In the genomic region with DNA sequence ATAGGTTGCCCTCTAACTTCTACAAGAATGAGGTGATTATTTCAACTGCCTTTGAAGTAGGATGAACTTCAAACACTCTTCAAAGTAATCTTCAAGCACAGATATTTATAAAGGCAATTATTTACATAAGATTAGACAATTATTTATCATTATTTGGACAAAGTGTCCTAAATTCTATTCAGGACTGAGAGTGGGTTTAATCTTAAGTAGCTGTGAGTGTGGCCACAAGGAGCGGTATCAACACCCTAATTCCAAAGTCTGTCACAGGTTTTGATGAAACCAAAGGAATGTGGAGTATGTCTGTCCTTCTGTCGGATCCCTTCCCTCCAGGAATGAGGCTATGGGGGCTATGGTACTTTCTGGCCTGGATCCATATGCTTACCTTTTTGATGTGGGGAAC, we compare ENCODE assay signal across 21 mouse cellular contexts. TPM values are rescaled to one million over a fixed set of nuclear protein-coding genes. Genes with fewer than 3 reads are reported as not detected.
"Had no signal": no experiment of that assay in that cellular context is flagged by ENCODE, and none has a peak within 500 bp of the region (broad histone marks: within the 10 kb centered on the region; RNA-seq: fewer than 3 reads in every experiment).

No protein-coding gene starts in this region.

- H3K9ac ChIP-seq: liver, embryonic 12.5 days; liver, embryonic 14.5 days; midbrain, embryonic 12.5 days; neural tube, embryonic 13.5 days; stomach, embryonic 15.5 days had no signal

- H3K36me3 ChIP-seq: liver, embryonic 12.5 days; stomach, embryonic 15.5 days had no signal

- H3K4me2 ChIP-seq: liver, embryonic 12.5 days; midbrain, embryonic 12.5 days; neural tube, embryonic 13.5 days; stomach, embryonic 15.5 days had no signal

- H3K27me3 ChIP-seq: liver, embryonic 12.5 days; midbrain, embryonic 12.5 days; neural tube, embryonic 13.5 days; stomach, embryonic 15.5 days had no signal

- H3K9me3 ChIP-seq: liver, embryonic 12.5 days; midbrain, embryonic 10.5 days; midbrain, embryonic 12.5 days; neural tube, embryonic 13.5 days; stomach, embryonic 15.5 days had no signal

- ATAC-seq: liver, embryonic 12.5 days; midbrain, embryonic 16.5 days had no signal

- H3K4me3 ChIP-seq: liver, embryonic 12.5 days; midbrain, embryonic 10.5 days; midbrain, embryonic 12.5 days; myocyte; neural tube, embryonic 13.5 days; stomach, embryonic 15.5 days had no signal

- DNase-seq: lung, adult 18-20 months; lung, postnatal 36 days; midbrain, embryonic 14.5 days; right cerebral cortex, postnatal 14 days; thymus, adult 2 months; thymus, postnatal 25 days; thymus, postnatal 4 days had no signal

- H3K27ac ChIP-seq: liver, embryonic 12.5 days; liver, embryonic 14.5 days; midbrain, embryonic 10.5 days; midbrain, embryonic 12.5 days; neural tube, embryonic 13.5 days; stomach, embryonic 15.5 days; stomach, postnatal 0 days had no signal

RNA-seq across cellular contexts. Expression of gene 4930564D02Rik, which starts 51.7 kb away (rescaled TPM):
- polyA plus RNA-seq: liver, adult 2 months; liver, embryonic 12.5 days; liver, embryonic 14.5 days; liver, embryonic 16.5 days; midbrain, embryonic 10.5 days; midbrain, embryonic 12.5 days; midbrain, embryonic 14.5 days; midbrain, embryonic 16.5 days; myocyte; neural tube, embryonic 11.5 days; neural tube, embryonic 13.5 days; spleen, adult 2 months; stomach, embryonic 15.5 days; stomach, postnatal 0 days; thymus, adult 2 months; urinary bladder, adult 2 months had no signal
